Mouse (Mus musculus): ENCODE measurements around the gene Tectb.
"Not testable (repeated sequence)": the region's sequence is repeated elsewhere in the genome, so short reads cannot be mapped to it uniquely, and the experiment has no call there.

Gene Tectb

GRCm38 (mm10) chr19:55180433-55180832 lies at the start of gene Tectb:
Gene Tectb (plus strand): TSS chr19:55180733.
- DNase-seq (ENCODE audit: low read depth), result no peak

- no peak for DNase-seq (ENCODE audit: low read depth)
Measured at GRCm38 (mm10) chr19:55131747-55132146, 48.8 kb upstream of the Tectb start.

DNA sequence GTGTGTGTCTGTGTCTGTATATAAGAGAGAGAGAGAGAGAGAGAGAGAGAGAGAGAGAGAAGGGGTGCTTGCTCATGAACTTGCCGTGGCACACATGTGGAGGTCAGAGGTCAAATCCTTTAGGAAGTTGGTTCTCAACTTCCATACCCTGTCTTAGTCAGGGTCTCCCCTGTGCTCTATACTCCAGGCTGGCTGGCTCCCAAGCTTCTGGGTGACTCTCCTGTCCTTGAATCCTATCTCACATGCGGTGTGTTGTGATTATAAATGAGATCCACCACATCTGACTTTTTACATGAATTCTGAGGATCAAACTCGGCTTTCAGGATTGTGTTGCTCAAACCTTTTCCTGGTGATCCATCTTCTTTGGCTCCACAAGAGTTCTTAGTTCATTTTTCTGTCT lies 48.1 kb upstream of the Tectb start:
- DNase-seq (ENCODE audit: low read depth), result no peak

DNA sequence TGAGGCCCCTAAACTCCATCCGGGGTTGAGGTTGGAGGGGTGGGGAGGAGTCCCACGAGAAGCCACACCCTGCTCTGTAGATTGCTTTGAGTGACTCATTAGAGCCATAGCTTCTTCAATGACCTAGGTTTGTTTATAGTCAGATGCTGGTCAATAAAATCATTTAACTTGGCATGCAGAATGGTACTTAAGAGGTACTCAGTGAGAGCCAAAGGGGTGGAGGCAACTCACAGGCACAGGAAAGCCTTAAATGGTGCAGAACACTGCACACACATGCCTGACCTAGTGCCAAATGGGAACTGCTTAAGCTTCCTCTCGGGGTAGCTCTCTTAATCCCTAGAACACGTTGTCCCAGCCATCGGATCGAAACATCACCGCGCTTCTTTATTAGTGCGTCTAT lies 46.0 kb upstream of the Tectb start:
- DNase-seq (ENCODE audit: low read depth), result no peak

GRCm38 (mm10) chr19:55135918-55136317 lies 44.6 kb upstream of the Tectb start:
- DNase-seq (ENCODE audit: low read depth), result no peak

GRCm38 (mm10) chr19:55136693-55137427 lies 43.7 kb upstream of the Tectb start:
- no peak for DNase-seq (ENCODE audit: low read depth)

GRCm38 (mm10) chr19:55137884-55138283 lies 42.6 kb upstream of the Tectb start:
- DNase-seq (ENCODE audit: low read depth), result no peak

DNA sequence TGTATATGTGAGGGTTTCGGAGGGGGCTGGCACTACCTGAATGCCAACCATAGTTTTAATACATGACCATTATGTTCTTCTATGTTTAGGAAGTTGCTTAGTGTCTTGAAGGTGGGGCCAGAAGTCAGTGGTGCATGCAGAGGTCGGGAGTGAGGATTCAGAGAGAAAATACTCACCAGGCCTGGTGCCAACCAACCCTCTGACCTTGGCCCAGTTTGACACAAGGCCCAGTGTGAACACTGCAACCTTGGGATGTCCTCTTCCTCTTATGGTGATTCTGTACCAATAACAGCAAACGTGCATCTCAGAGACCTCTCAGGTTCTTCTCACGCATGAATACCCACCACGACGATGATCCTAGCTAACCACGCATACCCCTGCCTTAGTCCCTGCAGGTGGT lies 42.0 kb upstream of the Tectb start:
- DNase-seq (ENCODE audit: low read depth), result no peak

GRCm38 (mm10) chr19:55139301-55139700 lies 41.2 kb upstream of the Tectb start:
- DNase-seq (ENCODE audit: low read depth), result no peak

DNA sequence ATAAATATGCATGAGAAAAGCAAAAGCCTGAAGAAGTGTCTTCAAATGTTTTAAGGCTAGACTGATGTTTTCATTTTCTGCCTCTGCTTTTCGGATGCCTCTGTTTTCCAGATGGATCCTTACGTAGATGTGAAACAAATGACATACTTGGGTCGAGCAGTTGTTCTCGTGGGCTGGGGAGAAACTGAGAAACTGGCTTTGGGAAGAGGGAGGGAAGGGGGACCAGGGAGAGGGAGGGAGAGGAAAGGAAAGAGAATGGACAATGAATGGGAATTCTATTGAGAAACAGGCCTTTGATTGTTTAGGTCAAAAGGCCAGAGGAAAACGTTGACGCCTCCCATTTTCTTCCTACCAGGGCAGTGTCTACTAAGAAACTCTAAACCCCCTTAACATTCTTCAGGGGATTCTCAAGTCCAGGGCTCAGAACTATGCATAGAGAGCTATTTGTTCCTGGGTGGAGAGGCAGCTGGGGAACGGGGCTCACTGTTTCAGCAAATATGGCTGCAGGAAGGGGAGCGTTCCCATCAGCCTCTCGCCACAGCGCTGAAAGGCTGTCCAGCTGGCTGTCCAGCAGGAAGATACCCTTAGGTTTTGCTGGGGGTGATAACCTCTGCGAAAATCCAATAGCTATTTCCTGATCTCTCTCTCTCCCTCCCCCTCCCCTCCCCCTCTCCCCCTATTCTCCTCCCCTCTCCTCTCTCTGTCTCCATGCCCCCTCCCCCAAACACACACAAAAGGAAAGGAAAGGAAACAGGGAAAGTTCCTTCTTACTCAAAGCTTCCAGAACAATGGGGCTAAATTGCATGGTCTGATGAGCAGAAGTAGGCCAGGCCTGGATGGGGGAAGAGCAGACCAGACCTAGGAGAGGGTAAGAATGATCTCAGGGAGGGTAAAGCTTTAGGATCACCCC lies 36.9 kb upstream of the Tectb start:
- DNase-seq (ENCODE audit: low read depth), result no peak

DNA sequence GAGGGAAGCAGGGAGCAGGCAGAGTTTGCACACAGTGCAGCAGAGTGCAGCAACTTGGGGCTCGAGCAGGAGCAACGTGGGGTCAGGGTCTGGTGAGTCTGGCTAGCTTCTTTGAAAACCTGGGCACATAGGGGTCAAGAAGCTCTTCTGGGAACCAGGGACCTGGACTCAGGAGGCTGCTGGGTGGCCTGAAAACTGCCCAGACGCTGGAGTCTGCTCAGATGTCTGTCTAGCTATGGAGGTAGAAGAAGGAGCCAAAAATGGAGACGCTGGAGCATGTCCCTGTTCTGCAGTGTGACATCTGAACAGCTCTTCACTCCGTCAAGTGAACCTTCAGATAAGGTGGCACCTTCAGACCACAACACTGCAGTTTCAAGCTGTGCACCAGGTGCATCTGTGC lies 35.8 kb upstream of the Tectb start:
- no peak for DNase-seq (ENCODE audit: low read depth)

DNA sequence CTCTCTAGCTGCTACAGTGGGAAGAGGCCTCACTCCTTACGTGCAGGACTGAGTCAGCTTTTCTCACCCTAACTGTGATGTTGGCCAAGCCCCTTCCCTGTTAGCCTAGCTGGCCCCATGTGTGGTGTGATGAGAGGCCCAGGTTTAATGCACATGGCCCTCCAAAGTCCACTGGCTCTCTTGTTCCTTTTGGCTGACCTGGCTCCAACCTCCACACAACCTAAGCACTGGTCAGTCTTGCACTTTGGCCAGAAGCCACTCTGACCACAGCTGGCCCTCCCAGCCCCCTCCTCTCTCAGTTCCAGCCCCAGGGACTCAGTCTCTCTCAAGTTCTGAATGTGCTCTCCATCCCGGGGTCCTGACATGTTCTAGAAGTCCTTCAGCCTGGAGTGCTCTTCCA lies 35.4 kb upstream of the Tectb start:
- DNase-seq (ENCODE audit: low read depth), result no peak

- DNase-seq (ENCODE audit: low read depth), result no peak
Measured at GRCm38 (mm10) chr19:55147568-55147967, 33.0 kb upstream of the Tectb start.

DNA sequence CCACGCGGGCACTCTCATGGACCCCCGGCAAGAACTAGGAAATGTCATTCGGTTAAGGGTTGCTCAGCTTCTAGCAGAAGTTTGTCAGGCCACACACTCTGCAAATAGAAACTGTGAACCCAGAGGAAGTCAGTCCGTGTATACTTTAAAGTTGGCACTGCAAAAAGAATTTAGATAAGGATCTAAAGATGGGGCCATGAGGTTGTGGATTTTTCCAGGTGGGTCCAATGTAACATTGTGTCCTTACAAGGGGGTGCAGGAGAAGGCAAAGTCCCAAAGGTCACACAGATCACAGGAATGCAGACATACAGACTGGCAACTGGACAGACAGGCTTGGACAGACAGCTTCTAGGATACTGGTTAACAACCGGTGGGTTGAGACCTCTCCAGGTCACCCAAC lies 32.4 kb upstream of the Tectb start:
- no peak for DNase-seq (ENCODE audit: low read depth)

DNA sequence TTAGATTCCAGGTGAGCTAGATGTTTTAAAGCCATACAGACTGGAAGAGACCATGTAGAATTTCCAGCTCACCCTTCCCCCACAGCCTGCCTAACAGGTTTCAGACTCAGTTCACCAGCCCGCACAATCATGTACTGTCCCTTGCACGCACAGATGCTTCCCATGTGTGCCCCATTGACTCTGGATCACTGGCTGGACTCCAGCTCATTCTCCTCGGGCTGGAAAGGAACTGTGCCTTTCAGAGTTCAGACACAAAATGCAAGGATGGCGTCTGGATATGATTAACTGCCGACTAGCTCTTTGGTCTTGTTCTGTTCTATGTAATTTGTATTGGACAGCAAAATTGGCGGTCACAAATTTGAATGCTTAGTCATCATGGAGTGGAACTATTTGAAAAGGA lies 30.9 kb upstream of the Tectb start:
- DNase-seq (ENCODE audit: low read depth), result no peak

GRCm38 (mm10) chr19:55152274-55152673 lies 28.3 kb upstream of the Tectb start:
- DNase-seq (ENCODE audit: low read depth), result not testable (repeated sequence)

DNA sequence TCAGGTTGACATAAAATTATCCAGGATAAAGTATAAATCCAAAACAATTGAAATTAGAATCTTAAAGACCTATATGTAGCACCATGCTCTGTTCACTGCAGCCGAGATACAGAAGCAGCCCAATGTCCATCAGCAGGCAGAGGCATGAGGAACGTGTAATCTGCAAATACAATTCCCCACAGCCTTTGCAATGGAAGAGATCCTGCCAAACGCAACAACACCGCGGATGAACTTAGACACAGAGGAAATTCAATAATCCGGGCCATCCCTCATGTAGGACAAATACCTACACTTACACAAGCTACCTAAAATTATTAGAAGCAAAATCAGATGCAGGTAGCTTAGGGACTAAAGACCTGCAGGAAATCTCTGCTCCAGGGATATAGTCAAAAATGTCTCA lies 27.6 kb upstream of the Tectb start:
- DNase-seq (ENCODE audit: low read depth), result no peak

DNA sequence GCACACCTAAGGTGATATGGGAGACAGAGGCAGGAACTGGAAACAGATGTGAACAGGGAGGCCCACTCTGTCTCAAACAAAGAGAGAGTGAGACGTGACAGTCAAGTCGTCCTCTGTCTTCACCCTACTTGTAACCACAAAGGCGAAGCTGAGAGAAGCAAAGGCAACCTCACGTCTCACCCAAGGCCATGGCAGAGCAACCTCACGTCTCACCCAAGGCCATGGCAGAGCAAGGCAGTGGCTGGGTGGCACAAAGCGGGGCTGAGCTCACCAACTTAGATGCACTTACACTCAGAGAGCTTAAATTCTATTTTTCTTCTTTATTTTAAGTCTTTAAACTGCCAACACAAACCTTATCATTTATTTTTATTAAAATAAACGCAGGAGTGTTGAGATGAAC lies 23.5 kb upstream of the Tectb start:
- no peak for DNase-seq (ENCODE audit: low read depth)

- DNase-seq (ENCODE audit: low read depth), result no peak
Measured at GRCm38 (mm10) chr19:55158606-55159005, 21.9 kb upstream of the Tectb start.

DNA sequence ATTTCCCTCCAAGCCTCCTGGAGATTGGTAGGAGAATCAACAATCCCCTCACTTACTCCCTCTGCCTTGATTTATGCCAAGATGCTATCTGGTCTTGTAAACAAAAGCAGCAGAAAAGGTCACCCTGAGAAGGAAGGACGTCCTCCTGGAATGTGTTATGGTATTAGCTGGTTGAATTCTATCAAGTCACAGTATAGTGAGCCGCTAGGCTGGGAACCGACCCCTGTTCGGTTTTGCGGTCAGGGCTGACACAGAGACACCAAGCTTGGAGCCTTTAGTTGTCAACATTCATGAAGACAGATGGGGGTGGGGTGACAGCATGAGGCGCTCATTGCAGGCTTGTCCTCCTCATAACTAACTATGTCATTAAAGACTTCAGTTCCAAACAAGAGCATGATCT lies 20.7 kb upstream of the Tectb start:
- DNase-seq (ENCODE audit: low read depth), result no peak

GRCm38 (mm10) chr19:55162271-55162670 lies 18.3 kb upstream of the Tectb start:
- DNase-seq (ENCODE audit: low read depth), result no peak

GRCm38 (mm10) chr19:55164162-55164561 lies 16.4 kb upstream of the Tectb start:
- no peak for DNase-seq (ENCODE audit: low read depth)

GRCm38 (mm10) chr19:55165183-55165865 lies 15.2 kb upstream of the Tectb start:
- DNase-seq (ENCODE audit: low read depth), result no peak

All from c-Kit-positive CD71-negative TER-119-negative erythroid progenitor cells, embryonic 14.5 days (primary cell).